Mouse (Mus musculus) kidney, adult 2 months (tissue): ENCODE measurements around the gene Foxo1.

Source experiments
- CTCF ChIP-seq: fragments of 200-500 bp; conservative IDR thresholded peaks from 2 replicates; pipeline ENCODE4 v1.5.1; 2011; ENCODE audit warnings: low read depth, mild to moderate bottlenecking, control low read depth, low read length, moderate library complexity, mixed read lengths; ENCODE audit not compliant: insufficient read depth, insufficient read length
- POLR2A ChIP-seq: fragments of 200-500 bp; IDR thresholded peaks from one replicate; pipeline ENCODE4 v1.6.1; 2011; ENCODE audit warnings: low read depth, low read length, control low read depth

DNA sequence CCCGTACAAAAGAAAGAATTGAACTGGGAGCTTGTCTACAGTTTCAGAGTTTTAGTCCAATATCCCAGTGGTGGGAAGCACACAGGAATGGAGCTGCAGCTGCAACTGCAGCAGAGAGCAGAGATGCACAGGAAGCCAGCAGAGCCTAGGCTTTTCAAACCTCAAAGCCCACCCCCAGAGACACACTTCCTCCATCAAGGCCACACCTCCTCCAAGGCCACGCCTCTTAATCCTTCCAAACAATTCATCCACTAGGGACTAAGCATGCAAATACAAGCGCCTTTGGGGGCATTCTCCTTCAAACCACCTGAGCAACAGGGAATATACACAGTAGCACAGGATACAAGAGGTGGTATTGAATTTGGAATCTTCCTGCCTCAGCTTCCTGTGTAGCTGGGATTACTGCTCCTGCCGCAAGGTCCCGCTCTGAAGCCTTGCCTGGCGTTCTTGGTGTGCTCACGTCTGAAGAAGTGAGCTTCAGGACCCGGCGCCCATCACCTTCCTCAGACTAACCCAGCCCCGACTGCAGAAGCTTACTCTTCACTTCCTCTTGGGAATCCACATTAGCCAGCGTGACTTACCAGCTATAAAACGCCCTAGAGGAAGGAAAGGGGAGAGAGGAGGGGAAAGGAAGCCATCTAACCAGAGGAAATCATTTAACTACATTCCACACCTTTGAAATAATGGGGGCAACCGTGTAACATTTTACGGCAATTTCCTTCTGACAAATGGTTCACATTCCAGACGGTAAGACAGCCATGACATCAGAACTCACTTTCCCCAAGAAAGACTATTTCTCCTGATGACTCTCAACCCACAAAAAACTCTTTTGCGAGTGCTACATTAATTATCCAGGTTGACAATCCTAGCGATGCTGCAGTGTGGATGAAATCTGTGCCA, 122.9 kb downstream of the Foxo1 start:
- TF ChIP-seq POLR2A (no peak), CTCF (no peak)
